Comparison of ENCODE assay signal across 8 mouse cellular contexts in the genomic region with DNA sequence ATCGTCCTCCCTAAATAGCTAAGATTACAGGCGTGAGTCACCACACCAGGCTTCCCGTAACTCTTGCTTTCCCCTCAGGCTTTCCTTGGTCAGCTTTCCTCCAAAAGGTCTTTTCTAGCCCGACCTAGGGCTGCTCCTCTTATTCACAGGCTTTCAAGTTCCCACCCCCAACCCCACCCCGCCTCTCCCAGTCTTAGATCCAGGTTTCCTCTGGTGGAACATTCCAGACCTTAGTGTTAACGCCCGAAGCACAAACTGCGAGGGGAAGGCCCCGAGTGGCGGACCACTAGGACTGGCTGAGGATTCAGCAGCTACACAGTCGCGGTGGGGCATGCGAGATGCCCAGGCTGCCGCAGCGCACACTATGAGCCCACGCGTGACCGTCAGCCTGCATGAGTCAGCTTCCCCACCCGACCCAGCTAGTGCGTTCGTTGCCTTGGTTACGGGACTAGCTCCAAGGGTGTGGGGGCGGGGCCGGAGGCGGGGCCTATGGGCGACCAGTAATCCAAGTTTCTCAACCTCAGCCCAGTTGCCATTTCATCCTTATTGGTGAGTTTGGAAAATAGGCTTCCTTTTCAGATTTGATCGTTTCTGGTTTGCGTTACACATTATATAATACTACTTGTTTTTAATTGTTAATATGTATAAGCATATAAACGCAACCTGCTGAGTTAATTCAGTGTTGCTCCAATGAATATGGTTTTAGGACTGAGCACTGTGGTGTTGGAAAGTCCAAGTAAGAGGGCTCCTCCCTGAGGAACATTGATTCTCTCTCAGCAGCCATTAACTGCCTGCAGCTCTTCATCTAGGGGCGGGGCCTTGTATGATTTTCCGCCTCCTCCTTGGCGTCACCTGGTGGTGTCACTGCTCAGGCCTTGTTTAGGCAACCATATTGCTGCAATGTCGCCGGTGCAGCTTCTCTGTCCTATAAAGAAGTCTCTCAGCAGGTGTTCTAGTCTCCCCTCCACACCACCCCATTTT. TPM values are rescaled to one million over a fixed set of nuclear protein-coding genes. Genes with fewer than 3 reads are reported as not detected.
DNase-seq lines count a peak whose midpoint lies in the region; ATAC-seq and TF ChIP-seq lines count a peak whose summit lies in the region.

No protein-coding gene starts in this region.

- peaks cover 9% of the 10 kb centered on the region for H3K79me2 ChIP-seq in C2C12 (ENCODE audit: control insufficient read depth, insufficient read depth)

- 2% methylated on average over 34 of the region's 34 CpGs for WGBS in heart, embryonic 12.5 days
- 4% methylated on average over 34 of the region's 34 CpGs for WGBS in liver, embryonic 12.5 days (ENCODE audit: insufficient replicate concordance)
- 2% methylated on average over 34 of the region's 34 CpGs for WGBS in stomach, embryonic 15.5 days

- H3K9me3 ChIP-seq in erythroblast, embryonic 14.5 days (ENCODE audit: control insufficient read depth, low read length), result no peaks in the 10 kb centered on the region
- H3K9me3 ChIP-seq in heart, embryonic 12.5 days (replicated peaks), result no peaks in the 10 kb centered on the region
- no peaks in the 10 kb centered on the region for H3K9me3 ChIP-seq in liver, embryonic 12.5 days (replicated peaks)
- H3K9me3 ChIP-seq in stomach, embryonic 15.5 days, result no peaks in the 10 kb centered on the region

- no peak for TF ChIP-seq POLR2A in brain, embryonic 14.5 days (IDR thresholded peaks at IDR 0.05; ENCODE audit: borderline replicate concordance, extremely low read depth, insufficient read depth, insufficient read length, poor library complexity, severe bottlenecking)

- DNase-seq in brain, embryonic 14.5 days (ENCODE audit: low read depth), result peak; percentile 96
- DNase-seq in kidney, postnatal 10 days, result peak; percentile 98
- DNase-seq in natural killer cell, adult 2 months (ENCODE audit: low spot score in 2 of 2), result peak; percentile 89 to 91

- ATAC-seq in heart, embryonic 12.5 days (ENCODE audit: insufficient number of reproducible peaks, low FRiP score), result peak; percentile 90
- peak; percentile 73 for ATAC-seq in liver, embryonic 12.5 days
- peak; percentile 83 for ATAC-seq in stomach, embryonic 15.5 days (ENCODE audit: insufficient read depth, low FRiP score, low read depth)

- peaks cover 10% of the 10 kb centered on the region for H3K36me3 ChIP-seq in C2C12 (ENCODE audit: control insufficient read depth, insufficient read depth)
- H3K36me3 ChIP-seq in erythroblast, embryonic 14.5 days (ENCODE audit: control insufficient read depth), result peaks cover 10% of the 10 kb centered on the region
- peaks cover 8% of the 10 kb centered on the region for H3K36me3 ChIP-seq in heart, embryonic 12.5 days
- peaks cover 9% of the 10 kb centered on the region for H3K36me3 ChIP-seq in liver, embryonic 12.5 days
- H3K36me3 ChIP-seq in stomach, embryonic 15.5 days, result peaks cover 4% of the 10 kb centered on the region; the same call in 1 of the 2 replicates

- no peaks in the 10 kb centered on the region for H3K27me3 ChIP-seq in C2C12 (ENCODE audit: control insufficient read depth, insufficient read depth, insufficient read length)
- H3K27me3 ChIP-seq in erythroblast, embryonic 14.5 days (ENCODE audit: control insufficient read depth), result no peaks in the 10 kb centered on the region; the same call in 1 of the 2 replicates
- H3K27me3 ChIP-seq in heart, embryonic 12.5 days (replicated peaks), result no peaks in the 10 kb centered on the region
- H3K27me3 ChIP-seq in liver, embryonic 12.5 days (replicated peaks), result no peaks in the 10 kb centered on the region
- H3K27me3 ChIP-seq in stomach, embryonic 15.5 days (replicated peaks), result no peaks in the 10 kb centered on the region

- H3K27ac ChIP-seq in heart, embryonic 12.5 days (ENCODE audit: poor library complexity, severe bottlenecking), result peak overlapping the region; percentile 96
- H3K27ac ChIP-seq in liver, embryonic 12.5 days, result peak overlapping the region; percentile 90
- H3K27ac ChIP-seq in stomach, embryonic 15.5 days, result peak overlapping the region; percentile 96

- H3K79me3 ChIP-seq in C2C12 (ENCODE audit: low read depth), result peaks cover 6% of the 10 kb centered on the region

- H3K4me1 ChIP-seq in erythroblast, embryonic 14.5 days (ENCODE audit: control insufficient read depth), result peaks cover 47% of the 10 kb centered on the region
- peaks cover 43% of the 10 kb centered on the region for H3K4me1 ChIP-seq in heart, embryonic 12.5 days (replicated peaks)
- H3K4me1 ChIP-seq in liver, embryonic 12.5 days, result peaks cover 71% of the 10 kb centered on the region
- peaks cover 28% of the 10 kb centered on the region for H3K4me1 ChIP-seq in stomach, embryonic 15.5 days

- peak overlapping the region; percentile 77 for H3K9ac ChIP-seq in heart, embryonic 12.5 days
- peak overlapping the region; percentile 71 for H3K9ac ChIP-seq in liver, embryonic 12.5 days
- 0 out of 2 replicates have a peak overlapping the region, but pooled peaks have one; percentile 4 for H3K9ac ChIP-seq in stomach, embryonic 15.5 days

- TF ChIP-seq CTCF in C2C12 (IDR thresholded peaks at IDR 0.05; ENCODE audit: control insufficient read depth, insufficient read depth, insufficient read length), result no peak
- peak; percentile 33; the same call in 1 of the 2 replicates for TF ChIP-seq CTCF in brain, embryonic 14.5 days (IDR thresholded peaks at IDR 0.05; ENCODE audit: borderline replicate concordance, extremely low read depth, insufficient read depth, insufficient read length)

- peak overlapping the region; percentile 46 for H3ac ChIP-seq in C2C12 (ENCODE audit: control insufficient read depth, insufficient read length, low read depth)

- peak overlapping the region; percentile 22 for H3K4me3 ChIP-seq in C2C12 (ENCODE audit: insufficient read depth, poor library complexity, severe bottlenecking)
- peak overlapping the region; percentile 64 for H3K4me3 ChIP-seq in erythroblast, embryonic 14.5 days (replicated peaks)
- H3K4me3 ChIP-seq in heart, embryonic 12.5 days, result peak overlapping the region; percentile 58
- H3K4me3 ChIP-seq in liver, embryonic 12.5 days, result peak overlapping the region; percentile 64
- peak overlapping the region; percentile 50 for H3K4me3 ChIP-seq in stomach, embryonic 15.5 days (replicated peaks)

- H3K4me2 ChIP-seq in heart, embryonic 12.5 days, result peak overlapping the region; percentile 83
- peak overlapping the region; percentile 92 for H3K4me2 ChIP-seq in liver, embryonic 12.5 days
- peak overlapping the region; percentile 89 for H3K4me2 ChIP-seq in stomach, embryonic 15.5 days

TF ChIP-seq in C2C12, 6 proteins besides CTCF, POLR2A, EP300 and RAD21:
- no peak for TF ChIP-seq USF1 (IDR thresholded peaks at IDR 0.05; ENCODE audit: low read depth)
- peak; percentile 32 for TF ChIP-seq CEBPB (IDR thresholded peaks at IDR 0.05; ENCODE audit: low read depth)
- TF ChIP-seq MAX (IDR thresholded peaks at IDR 0.05), result peak; percentile 40
- TF ChIP-seq FOSL1 (IDR thresholded peaks at IDR 0.05; ENCODE audit: insufficient read depth, low read length, poor library complexity, severe bottlenecking), result peak; percentile 10
- TF ChIP-seq MYOD1 (IDR thresholded peaks at IDR 0.05; ENCODE audit: control insufficient read depth, insufficient read length, low read depth), result no peak

RNA-seq across cellular contexts. Expression of gene Spsb2, which starts 2.8 kb away (rescaled TPM):
- polyA plus RNA-seq in C2C12 (2012; fragmentation: generic; extraction: Trizol), result 24.8 TPM
- 5.3 and 5.7 TPM in 2 replicates for polyA plus RNA-seq in brain, embryonic 14.5 days (2012; rRNA removed)
- 0.77 and 0.81 TPM in 2 replicates for polyA plus RNA-seq in erythroblast, embryonic 14.5 days (2012)
- 8.7 and 9.1 TPM in 2 replicates for polyA plus RNA-seq in heart, embryonic 12.5 days (2016; fragmentation: Nextera tagmentation; extraction: Ambion mirVana)
- polyA plus RNA-seq in liver, embryonic 12.5 days (2016; fragmentation: Nextera tagmentation; extraction: Ambion mirVana), result 9.9 and 10.8 TPM in 2 replicates
- 11.7 and 12.7 TPM in 2 replicates for polyA plus RNA-seq in stomach, embryonic 15.5 days (2015; fragmentation: Nextera tagmentation; extraction: Ambion mirVana)

RNA-seq across cellular contexts. Expression of gene Tpi1, which starts 8.5 kb away (rescaled TPM):
- 604 TPM for polyA plus RNA-seq in C2C12 (2012; fragmentation: generic; extraction: Trizol)
- polyA plus RNA-seq in brain, embryonic 14.5 days (2012; rRNA removed), result 318 and 333 TPM in 2 replicates
- polyA plus RNA-seq in erythroblast, embryonic 14.5 days (2012), result 10.3 and 10.7 TPM in 2 replicates
- polyA plus RNA-seq in heart, embryonic 12.5 days (2016; fragmentation: Nextera tagmentation; extraction: Ambion mirVana), result 1,356 and 1,406 TPM in 2 replicates
- polyA plus RNA-seq in liver, embryonic 12.5 days (2016; fragmentation: Nextera tagmentation; extraction: Ambion mirVana), result 630 and 674 TPM in 2 replicates
- 890 and 914 TPM in 2 replicates for polyA plus RNA-seq in stomach, embryonic 15.5 days (2015; fragmentation: Nextera tagmentation; extraction: Ambion mirVana)

RNA-seq across cellular contexts. Expression of gene Usp5, which starts 23.7 kb away (rescaled TPM):
- polyA plus RNA-seq in C2C12 (2012; fragmentation: generic; extraction: Trizol), result 132 TPM
- polyA plus RNA-seq in brain, embryonic 14.5 days (2012; rRNA removed), result 157 and 162 TPM in 2 replicates
- polyA plus RNA-seq in erythroblast, embryonic 14.5 days (2012), result 4.6 and 5.6 TPM in 2 replicates
- polyA plus RNA-seq in heart, embryonic 12.5 days (2016; fragmentation: Nextera tagmentation; extraction: Ambion mirVana), result 119 and 121 TPM in 2 replicates
- polyA plus RNA-seq in liver, embryonic 12.5 days (2016; fragmentation: Nextera tagmentation; extraction: Ambion mirVana), result 87.5 and 94.1 TPM in 2 replicates
- 116 and 125 TPM in 2 replicates for polyA plus RNA-seq in stomach, embryonic 15.5 days (2015; fragmentation: Nextera tagmentation; extraction: Ambion mirVana)

RNA-seq across cellular contexts. Expression of gene Cdca3, which starts 23.7 kb away (rescaled TPM):
- polyA plus RNA-seq in C2C12 (2012; fragmentation: generic; extraction: Trizol), result 69.9 TPM
- polyA plus RNA-seq in brain, embryonic 14.5 days (2012; rRNA removed), result 49.5 and 122 TPM in 2 replicates
- polyA plus RNA-seq in erythroblast, embryonic 14.5 days (2012), result 26.9 and 32.9 TPM in 2 replicates
- polyA plus RNA-seq in heart, embryonic 12.5 days (2016; fragmentation: Nextera tagmentation; extraction: Ambion mirVana), result 105 and 121 TPM in 2 replicates
- polyA plus RNA-seq in liver, embryonic 12.5 days (2016; fragmentation: Nextera tagmentation; extraction: Ambion mirVana), result 193 TPM in 2 replicates
- 141 and 159 TPM in 2 replicates for polyA plus RNA-seq in stomach, embryonic 15.5 days (2015; fragmentation: Nextera tagmentation; extraction: Ambion mirVana)

RNA-seq across cellular contexts. Expression of gene Lrrc23, which starts 26.1 kb away (rescaled TPM):
- 0.13 TPM for polyA plus RNA-seq in C2C12 (2012; fragmentation: generic; extraction: Trizol)
- polyA plus RNA-seq in brain, embryonic 14.5 days (2012; rRNA removed), result 5.6 and 8.7 TPM in 2 replicates
- polyA plus RNA-seq in erythroblast, embryonic 14.5 days (2012), result not detected in 2 replicates
- 0.55 TPM in 1 of 2 replicates, not detected in the other for polyA plus RNA-seq in heart, embryonic 12.5 days (2016; fragmentation: Nextera tagmentation; extraction: Ambion mirVana)
- polyA plus RNA-seq in liver, embryonic 12.5 days (2016; fragmentation: Nextera tagmentation; extraction: Ambion mirVana), result not detected in 2 replicates
- 0.35 and 1.3 TPM in 2 replicates for polyA plus RNA-seq in stomach, embryonic 15.5 days (2015; fragmentation: Nextera tagmentation; extraction: Ambion mirVana)

Comparison
In these comparisons a context has a peak if more than half of its experiments do, and no peak if none do; other contexts are left out.
1. Peak in every context shown above with its lines: DNase-seq, ATAC-seq, H3K4me3 ChIP-seq and H3K27ac ChIP-seq.
2. H3K9ac ChIP-seq: peak in every context shown above with its lines; median percentile 77 in heart, embryonic 12.5 days; 71 in liver, embryonic 12.5 days; 4 in stomach, embryonic 15.5 days.
3. RNA of gene Tpi1, which starts 8.5 kb away (polyA plus RNA-seq): 1,356 to 1,406 TPM in heart, embryonic 12.5 days, 890 to 914 TPM in stomach, embryonic 15.5 days, 630 to 674 TPM in liver, embryonic 12.5 days, 604 TPM in C2C12 (single experiment) and 318 to 333 TPM in brain, embryonic 14.5 days; 10.3 to 10.7 TPM in erythroblast, embryonic 14.5 days; every median in the first group is over 10 times any median in the second.
4. RNA of gene Usp5, which starts 23.7 kb away (polyA plus RNA-seq): 157 to 162 TPM in brain, embryonic 14.5 days, 132 TPM in C2C12 (single experiment), 119 to 121 TPM in heart, embryonic 12.5 days, 116 to 125 TPM in stomach, embryonic 15.5 days and 87.5 to 94.1 TPM in liver, embryonic 12.5 days; 4.6 to 5.6 TPM in erythroblast, embryonic 14.5 days; every median in the first group is over 10 times any median in the second.